Mouse (Mus musculus): ENCODE measurements around the gene Dgkg.

DNA sequence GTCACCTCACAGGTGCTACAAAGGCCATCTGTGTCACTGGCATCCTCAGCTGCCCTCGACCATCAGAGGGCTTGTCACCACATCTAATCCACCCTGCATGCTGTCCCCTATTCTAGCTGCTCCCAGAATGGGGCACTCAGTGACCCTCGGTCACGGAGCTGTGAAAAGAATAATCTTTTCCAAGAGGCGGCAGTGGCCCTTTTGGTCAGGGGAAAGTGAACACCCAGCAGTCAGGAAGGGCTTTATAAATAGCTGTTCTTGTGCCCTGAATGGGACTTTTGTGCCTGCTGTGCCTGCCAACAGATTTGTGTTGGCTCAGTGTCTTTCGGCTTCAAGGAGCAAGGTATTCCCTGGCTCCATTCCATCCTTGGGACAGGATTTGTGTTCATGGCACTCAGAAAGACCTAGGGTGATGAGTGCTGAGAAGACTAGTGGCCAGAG lies 129.5 kb downstream of the Dgkg start:
- no peak for TF ChIP-seq CTCF (IDR thresholded peaks at IDR 0.05; ENCODE audit: extremely low read depth, insufficient read depth, insufficient read length, insufficient replicate concordance)
- TF ChIP-seq POLR2A (IDR thresholded peaks at IDR 0.05; ENCODE audit: low read depth, low read length): no peak

Data from spleen, adult 2 months (tissue).